ENCODE assay signal across 33 mouse cellular contexts in genomic region chr10:86017781-86018180, GRCm38 (mm10). TPM values are rescaled to one million over a fixed set of nuclear protein-coding genes. Genes with fewer than 3 reads are reported as not detected.
"Had no signal": no experiment of that assay in that cellular context is flagged by ENCODE, and none has a peak within 500 bp of the region (broad histone marks: within the 10 kb centered on the region; RNA-seq: fewer than 3 reads in every experiment).

No protein-coding gene starts in this region.

- H3K27me3 ChIP-seq: heart, embryonic 15.5 days; hindbrain, embryonic 12.5 days; limb, embryonic 13.5 days; limb, embryonic 15.5 days had no signal

- H3K4me3 ChIP-seq: gastrocnemius, adult 2 months; heart, adult 2 months; heart, embryonic 13.5 days; heart, embryonic 15.5 days; hindbrain, embryonic 10.5 days; hindbrain, embryonic 12.5 days; layer of hippocampus, adult 2 months; limb, embryonic 13.5 days; limb, embryonic 15.5 days; liver, embryonic 12.5 days had no signal

- H3K9ac ChIP-seq: heart, embryonic 13.5 days; heart, embryonic 15.5 days; hindbrain, embryonic 12.5 days; hindbrain, embryonic 14.5 days; limb, embryonic 13.5 days; limb, embryonic 15.5 days; liver, embryonic 12.5 days; liver, embryonic 14.5 days had no signal

- H3K4me2 ChIP-seq: heart, embryonic 13.5 days; heart, embryonic 15.5 days; hindbrain, embryonic 12.5 days; hindbrain, embryonic 14.5 days; limb, embryonic 13.5 days; limb, embryonic 15.5 days; liver, embryonic 12.5 days had no signal

- DNase-seq: gastrocnemius, adult 2 months; gastrocnemius, postnatal 10 days; gastrocnemius, postnatal 25 days; heart, adult 2 months; heart, postnatal 4 days; kidney, adult 18-20 months; kidney, adult 8-10 months; kidney, postnatal 10 days; kidney, postnatal 25 days; kidney, postnatal 4 days; layer of hippocampus, adult 9-11 months; layer of hippocampus, postnatal 36 days; left cerebral cortex, postnatal 4 days had no signal

- H3K9me3 ChIP-seq: heart, embryonic 13.5 days; heart, embryonic 15.5 days; hindbrain, embryonic 10.5 days; hindbrain, embryonic 12.5 days; limb, embryonic 13.5 days; limb, embryonic 15.5 days; liver, embryonic 12.5 days had no signal

- H3K27ac ChIP-seq: gastrocnemius, adult 2 months; heart, adult 2 months; heart, embryonic 13.5 days; heart, embryonic 15.5 days; hindbrain, embryonic 10.5 days; hindbrain, embryonic 12.5 days; hindbrain, embryonic 14.5 days; layer of hippocampus, adult 2 months; limb, embryonic 13.5 days; limb, embryonic 15.5 days; liver, embryonic 12.5 days; liver, embryonic 14.5 days had no signal

- H3K36me3 ChIP-seq: heart, embryonic 13.5 days; heart, embryonic 15.5 days; hindbrain, embryonic 10.5 days; hindbrain, embryonic 12.5 days; limb, embryonic 13.5 days; limb, embryonic 15.5 days; liver, embryonic 12.5 days had no signal

- ATAC-seq: hindbrain, embryonic 16.5 days; inflammation-experienced regulatory T-cells, adult 6 months; intestine, embryonic 16.5 days; liver, embryonic 12.5 days had no signal

RNA-seq across cellular contexts. Expression of gene Bpifc, which starts 6.1 kb away (rescaled TPM):
- total RNA-seq: gastrocnemius, adult 2 months; gastrocnemius, postnatal 10 days; gastrocnemius, postnatal 25 days; gastrocnemius, postnatal 4 days; heart, adult 2 months; heart, postnatal 25 days; heart, postnatal 4 days; layer of hippocampus, adult 2 months; layer of hippocampus, postnatal 14 days; left cerebral cortex, postnatal 10 days; left cerebral cortex, postnatal 25 days; left cerebral cortex, postnatal 4 days; liver, adult 2 months had no signal
- polyA plus RNA-seq: heart, adult 2 months; heart, embryonic 13.5 days; heart, embryonic 15.5 days; heart, postnatal 0 days; hindbrain, embryonic 12.5 days; hindbrain, embryonic 14.5 days; inflammation-experienced regulatory T-cells, adult 6 months; intestine, embryonic 16.5 days; liver, adult 2 months; liver, embryonic 12.5 days had no signal
